Comparison of ENCODE assay signal across 31 mouse cellular contexts in the genomic region with DNA sequence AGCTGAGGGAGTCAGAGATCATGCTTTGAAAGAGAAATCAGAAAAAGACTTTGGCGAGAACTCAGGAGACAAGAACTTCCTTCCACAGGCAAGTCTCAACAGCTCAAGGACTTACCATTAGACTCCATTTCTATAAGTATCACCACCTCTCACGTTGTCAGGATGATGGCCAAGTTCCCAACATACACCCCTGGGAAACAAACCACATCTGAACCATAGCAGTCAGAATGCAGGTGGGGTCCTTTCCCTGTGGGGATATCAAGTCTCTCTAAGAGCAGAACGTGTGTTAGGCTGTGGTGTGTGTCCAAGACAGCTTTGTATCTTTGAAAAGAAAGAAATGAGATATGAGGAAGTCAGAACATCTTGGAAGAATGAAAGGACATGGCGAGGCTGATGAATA.
DNase-seq lines count a peak whose midpoint lies in the region; ATAC-seq and TF ChIP-seq lines count a peak whose summit lies in the region.
"Had no signal": no experiment of that assay in that cellular context is flagged by ENCODE, and none has a peak within 500 bp of the region (broad histone marks: within the 10 kb centered on the region; RNA-seq: fewer than 3 reads in every experiment).

No protein-coding gene starts in this region.

- intact Hi-C loops in left cerebral cortex, adult 2 months (cut with DNase I): no loop called here

- no peak for DNase-seq in forebrain, postnatal 0 days
- no peak for DNase-seq in forebrain, embryonic 11.5 days (ENCODE audit: low spot score)
- no peak for DNase-seq in hindbrain, postnatal 0 days (ENCODE audit: low spot score)
- DNase-seq in left cerebral cortex, adult 2 months (ENCODE audit: extremely low spot score in 1 of 2, low spot score in 2 of 2): no peak
- DNase-seq in left cerebral cortex, adult 11 months (ENCODE audit: low spot score): no peak
- peak; percentile 11 to 18 for DNase-seq in right cerebral cortex, adult 2 months (ENCODE audit: low spot score in 2 of 2)
- no peak for DNase-seq in right cerebral cortex, postnatal 36 days (ENCODE audit: low spot score in 2 of 2)
- DNase-seq: adrenal gland, postnatal 10 days; cerebellum, adult 8-10 months; cerebellum, postnatal 25 days; embryo, embryonic 11 days; gastrocnemius, postnatal 36 days; heart, postnatal 10 days; kidney, adult 2 months; kidney, postnatal 10 days; left cerebral cortex, postnatal 4 days; liver; lung, adult 2 months; lung, postnatal 10 days; thymus, postnatal 4 days had no signal

- H3K4me1 ChIP-seq in forebrain, postnatal 0 days (ENCODE audit: insufficient read depth): no peaks in the 10 kb centered on the region
- no peaks in the 10 kb centered on the region for H3K4me1 ChIP-seq in forebrain, embryonic 11.5 days (replicated peaks; ENCODE audit: control insufficient read depth, insufficient read depth, low read length)
- no peaks in the 10 kb centered on the region for H3K4me1 ChIP-seq in hindbrain, embryonic 12.5 days
- no peaks in the 10 kb centered on the region for H3K4me1 ChIP-seq in hindbrain, postnatal 0 days (ENCODE audit: insufficient read depth, low read length)
- H3K4me1 ChIP-seq: forebrain, embryonic 12.5 days; intestine, embryonic 15.5 days; neural tube, embryonic 12.5 days had no signal

- no peaks in the 10 kb centered on the region for H3K9me3 ChIP-seq in forebrain, postnatal 0 days (ENCODE audit: low read length)
- H3K9me3 ChIP-seq in forebrain, embryonic 11.5 days (ENCODE audit: control insufficient read depth, low read length): no peaks in the 10 kb centered on the region
- 0 out of 2 replicates have a peak, but pooled peaks cover 4% of the 10 kb centered on the region for H3K9me3 ChIP-seq in hindbrain, embryonic 12.5 days (replicated peaks)
- no peaks in the 10 kb centered on the region for H3K9me3 ChIP-seq in hindbrain, postnatal 0 days (ENCODE audit: low read length)
- H3K9me3 ChIP-seq: embryonic facial prominence, embryonic 13.5 days; intestine, embryonic 15.5 days had no signal

- ATAC-seq in forebrain, postnatal 0 days: no peak
- ATAC-seq in forebrain, embryonic 11.5 days (replicated peaks; ENCODE audit: low FRiP score): no peak
- no peak for ATAC-seq in hindbrain, embryonic 12.5 days (ENCODE audit: low FRiP score)
- no peak for ATAC-seq in hindbrain, postnatal 0 days
- ATAC-seq: intestine, embryonic 15.5 days; Patski had no signal

- peak overlapping the region; percentile 74 for H3K27ac ChIP-seq in forebrain, postnatal 0 days (ENCODE audit: low read depth, low read length)
- H3K27ac ChIP-seq in forebrain, embryonic 11.5 days (ENCODE audit: low read depth, low read length): no peak overlapping the region
- H3K27ac ChIP-seq in hindbrain, embryonic 12.5 days: peak overlapping the region; percentile 35; the same call in 1 of the 2 replicates
- H3K27ac ChIP-seq in hindbrain, postnatal 0 days: no peak overlapping the region; the same call in 1 of the 2 replicates
- peak overlapping the region; percentile 78 for H3K27ac ChIP-seq in left cerebral cortex, adult 2 months
- H3K27ac ChIP-seq: embryonic facial prominence, embryonic 13.5 days; forebrain, embryonic 12.5 days; heart, embryonic 13.5 days; intestine, embryonic 15.5 days; liver, embryonic 14.5 days; macrophage; neural tube, embryonic 12.5 days had no signal

- H3K9ac ChIP-seq in forebrain, postnatal 0 days: no peak overlapping the region
- H3K9ac ChIP-seq in forebrain, embryonic 11.5 days (ENCODE audit: low read length): no peak overlapping the region
- no peak overlapping the region for H3K9ac ChIP-seq in hindbrain, embryonic 12.5 days
- no peak overlapping the region for H3K9ac ChIP-seq in hindbrain, postnatal 0 days (replicated peaks; ENCODE audit: low read length)
- H3K9ac ChIP-seq: embryonic facial prominence, embryonic 13.5 days; forebrain, embryonic 12.5 days; heart, embryonic 13.5 days; intestine, embryonic 15.5 days; liver, embryonic 14.5 days; neural tube, embryonic 12.5 days had no signal

- no peak overlapping the region for H3K4me3 ChIP-seq in forebrain, postnatal 0 days (ENCODE audit: low read depth, low read length)
- H3K4me3 ChIP-seq in forebrain, embryonic 11.5 days (ENCODE audit: low read depth, low read length): no peak overlapping the region
- no peak overlapping the region for H3K4me3 ChIP-seq in hindbrain, embryonic 12.5 days
- no peak overlapping the region for H3K4me3 ChIP-seq in hindbrain, postnatal 0 days (ENCODE audit: low read length)
- H3K4me3 ChIP-seq in left cerebral cortex, adult 2 months: no peak overlapping the region
- H3K4me3 ChIP-seq: embryonic facial prominence, embryonic 13.5 days; erythroblast, embryonic 14.5 days; forebrain, embryonic 12.5 days; heart, embryonic 13.5 days; intestine, embryonic 15.5 days; myocyte; neural tube, embryonic 12.5 days had no signal

- no peak overlapping the region for H3K4me2 ChIP-seq in forebrain, postnatal 0 days (ENCODE audit: low read depth)
- no peak overlapping the region for H3K4me2 ChIP-seq in forebrain, embryonic 11.5 days (ENCODE audit: low read depth, low read length, severe bottlenecking)
- H3K4me2 ChIP-seq in hindbrain, embryonic 12.5 days (replicated peaks): no peak overlapping the region
- no peak overlapping the region for H3K4me2 ChIP-seq in hindbrain, postnatal 0 days (ENCODE audit: low read depth, low read length)
- H3K4me2 ChIP-seq: embryonic facial prominence, embryonic 13.5 days; forebrain, embryonic 12.5 days; heart, embryonic 13.5 days; intestine, embryonic 15.5 days; neural tube, embryonic 12.5 days had no signal

- WGBS in forebrain, postnatal 0 days: 78% methylated on average over 4 of the region's 4 CpGs
- WGBS in forebrain, embryonic 11.5 days: 74% methylated on average over 4 of the region's 4 CpGs
- WGBS in hindbrain, embryonic 12.5 days: 69% methylated on average over 4 of the region's 4 CpGs
- WGBS in hindbrain, postnatal 0 days: 73% methylated on average over 4 of the region's 4 CpGs

- H3K36me3 ChIP-seq in forebrain, postnatal 0 days (ENCODE audit: insufficient read depth): no peaks in the 10 kb centered on the region
- H3K36me3 ChIP-seq in forebrain, embryonic 11.5 days (ENCODE audit: control insufficient read depth, insufficient read depth, low read length): no peaks in the 10 kb centered on the region
- no peaks in the 10 kb centered on the region for H3K36me3 ChIP-seq in hindbrain, embryonic 12.5 days
- no peaks in the 10 kb centered on the region for H3K36me3 ChIP-seq in hindbrain, postnatal 0 days (ENCODE audit: insufficient read depth, low read length)
- H3K36me3 ChIP-seq: embryonic facial prominence, embryonic 13.5 days; forebrain, embryonic 12.5 days; heart, embryonic 13.5 days; intestine, embryonic 15.5 days; neural tube, embryonic 12.5 days had no signal

- TF ChIP-seq CTCF in forebrain, postnatal 0 days (IDR thresholded peaks at IDR 0.05; ENCODE audit: low read depth): no peak
- no peak for TF ChIP-seq CTCF in hindbrain, postnatal 0 days (IDR thresholded peaks at IDR 0.05; ENCODE audit: low read depth)
- no peak for TF ChIP-seq CTCF in left cerebral cortex, adult 2 months (IDR thresholded peaks at IDR 0.05)

- H3K27me3 ChIP-seq in forebrain, postnatal 0 days (ENCODE audit: insufficient read depth, low read length): no peaks in the 10 kb centered on the region
- H3K27me3 ChIP-seq in forebrain, embryonic 11.5 days (ENCODE audit: control insufficient read depth, insufficient read depth, low read length): no peaks in the 10 kb centered on the region
- H3K27me3 ChIP-seq in hindbrain, embryonic 12.5 days: no peaks in the 10 kb centered on the region
- no peaks in the 10 kb centered on the region for H3K27me3 ChIP-seq in hindbrain, postnatal 0 days (ENCODE audit: insufficient read depth, low read length)
- H3K27me3 ChIP-seq: embryonic facial prominence, embryonic 13.5 days; forebrain, embryonic 12.5 days; heart, embryonic 13.5 days; intestine, embryonic 15.5 days; neural tube, embryonic 12.5 days; Patski had no signal

Comparison
In these comparisons a context has a peak if more than half of its experiments do, and no peak if none do; other contexts are left out.
1. DNase-seq: peak in right cerebral cortex, adult 2 months (2 of 2); none in forebrain, postnatal 0 days (single experiment), forebrain, embryonic 11.5 days (single experiment), hindbrain, postnatal 0 days (single experiment), left cerebral cortex, adult 2 months (0 of 2), left cerebral cortex, adult 11 months (single experiment) and right cerebral cortex, postnatal 36 days (0 of 2).
2. H3K27ac ChIP-seq: peak in forebrain, postnatal 0 days (single experiment), hindbrain, embryonic 12.5 days (single experiment) and left cerebral cortex, adult 2 months (single experiment); none in forebrain, embryonic 11.5 days (single experiment) and hindbrain, postnatal 0 days (single experiment).